Comparison of ENCODE assay signal across 11 mouse cellular contexts in genomic region chr5:97553122-97553521, GRCm38 (mm10).
DNase-seq lines count a peak whose midpoint lies in the region; ATAC-seq and TF ChIP-seq lines count a peak whose summit lies in the region.
"Had no signal": no experiment of that assay in that cellular context is flagged by ENCODE, and none has a peak within 500 bp of the region (broad histone marks: within the 10 kb centered on the region; RNA-seq: fewer than 3 reads in every experiment).

No protein-coding gene starts in this region.

- no peaks in the 10 kb centered on the region for H3K27me3 ChIP-seq in kidney, postnatal 0 days (ENCODE audit: insufficient read depth, low read length)
- H3K27me3 ChIP-seq in kidney, embryonic 16.5 days (ENCODE audit: insufficient read depth, low read length), result no peaks in the 10 kb centered on the region
- no peaks in the 10 kb centered on the region for H3K27me3 ChIP-seq in ES-Bruce4 (ENCODE audit: control insufficient read depth, insufficient read depth, low read length, poor library complexity, severe bottlenecking)
- H3K27me3 ChIP-seq: embryonic facial prominence, embryonic 12.5 days; midbrain, embryonic 12.5 days had no signal

- H3K4me3 ChIP-seq in kidney, postnatal 0 days (replicated peaks; ENCODE audit: low read depth, low read length), result no peak overlapping the region
- no peak overlapping the region for H3K4me3 ChIP-seq in kidney, embryonic 16.5 days (ENCODE audit: low read length)
- no peak overlapping the region for H3K4me3 ChIP-seq in ES-Bruce4 (ENCODE audit: low read depth, low read length)
- H3K4me3 ChIP-seq: embryonic facial prominence, embryonic 12.5 days; midbrain, embryonic 12.5 days had no signal

- no peaks in the 10 kb centered on the region for H3K4me1 ChIP-seq in kidney, postnatal 0 days (replicated peaks; ENCODE audit: insufficient read depth, low read length)
- H3K4me1 ChIP-seq in kidney, embryonic 16.5 days (ENCODE audit: insufficient read depth, low read length), result no peaks in the 10 kb centered on the region
- H3K4me1 ChIP-seq in ES-Bruce4 (ENCODE audit: control insufficient read depth, insufficient read depth, low read length), result no peaks in the 10 kb centered on the region
- H3K4me1 ChIP-seq: embryonic facial prominence, embryonic 12.5 days; midbrain, embryonic 12.5 days had no signal

- no peak overlapping the region for H3K9ac ChIP-seq in kidney, postnatal 0 days (ENCODE audit: low read depth, low read length)
- no peak overlapping the region for H3K9ac ChIP-seq in kidney, embryonic 16.5 days (replicated peaks; ENCODE audit: low read length)
- no peak overlapping the region for H3K9ac ChIP-seq in ES-Bruce4 (ENCODE audit: low read depth, poor library complexity, severe bottlenecking)
- H3K9ac ChIP-seq: embryonic facial prominence, embryonic 12.5 days; midbrain, embryonic 12.5 days had no signal

- no peak overlapping the region for H3K4me2 ChIP-seq in kidney, postnatal 0 days (ENCODE audit: low read length)
- H3K4me2 ChIP-seq in kidney, embryonic 16.5 days (replicated peaks; ENCODE audit: low read depth, low read length), result no peak overlapping the region
- H3K4me2 ChIP-seq: embryonic facial prominence, embryonic 12.5 days; midbrain, embryonic 12.5 days had no signal

- 54% methylated on average over 3 of the region's 3 CpGs for WGBS in kidney, postnatal 0 days
- WGBS in kidney, embryonic 16.5 days, result 57% methylated on average over 3 of the region's 3 CpGs

- no peak for DNase-seq in kidney, postnatal 0 days (ENCODE audit: low spot score)
- DNase-seq in ZHBTc4 (ENCODE audit: low read depth, low spot score), result peak; percentile 80
- DNase-seq in lung, postnatal 36 days, result peak; percentile 18
- no peak for DNase-seq in neural tube, embryonic 10.5 days (ENCODE audit: extremely low spot score, low spot score)
- no peak for DNase-seq in adrenal gland, adult 2 months

- no peaks in the 10 kb centered on the region for H3K36me3 ChIP-seq in kidney, postnatal 0 days (ENCODE audit: insufficient read depth, low read length)
- no peaks in the 10 kb centered on the region for H3K36me3 ChIP-seq in kidney, embryonic 16.5 days (ENCODE audit: insufficient read depth, low read length)
- no peaks in the 10 kb centered on the region for H3K36me3 ChIP-seq in ES-Bruce4 (ENCODE audit: control insufficient read depth, insufficient read depth, low read length, poor library complexity, severe bottlenecking)
- H3K36me3 ChIP-seq: embryonic facial prominence, embryonic 12.5 days; midbrain, embryonic 12.5 days had no signal

- no peak for TF ChIP-seq EP300 in ES-Bruce4 (IDR thresholded peaks at IDR 0.05; ENCODE audit: insufficient read depth, low read depth, low read length)

- H3K27ac ChIP-seq in kidney, postnatal 0 days, result no peak overlapping the region
- no peak overlapping the region for H3K27ac ChIP-seq in kidney, embryonic 16.5 days (ENCODE audit: low read length)
- no peak overlapping the region for H3K27ac ChIP-seq in ES-Bruce4 (ENCODE audit: insufficient read depth, low read length)
- H3K27ac ChIP-seq: embryonic facial prominence, embryonic 12.5 days; midbrain, embryonic 12.5 days had no signal

- no peak for ATAC-seq in kidney, postnatal 0 days (replicated peaks; ENCODE audit: low FRiP score, low read depth)
- no peak for ATAC-seq in kidney, embryonic 16.5 days (ENCODE audit: low FRiP score, low TSS enrichment)
- no peak for ATAC-seq in erythroid progenitor cell, adult 5-6 weeks (replicated peaks; ENCODE audit: low FRiP score, poor library complexity, severe bottlenecking)
- ATAC-seq: inflammation-experienced regulatory T-cells, adult 6 months had no signal

- no peak for TF ChIP-seq POLR2A in ES-Bruce4 (IDR thresholded peaks at IDR 0.05; ENCODE audit: insufficient read depth, low read length)

- TF ChIP-seq CTCF in kidney, postnatal 0 days (IDR thresholded peaks at IDR 0.05; ENCODE audit: low read depth), result peak; percentile 54
- peak; percentile 83 for TF ChIP-seq CTCF in ES-Bruce4 (IDR thresholded peaks at IDR 0.05; ENCODE audit: low read depth, low read length)

- no peaks in the 10 kb centered on the region for H3K9me3 ChIP-seq in kidney, postnatal 0 days (replicated peaks; ENCODE audit: low read length)
- H3K9me3 ChIP-seq in kidney, embryonic 16.5 days (ENCODE audit: low read length), result peaks cover 5% of the 10 kb centered on the region; the same call in 1 of the 2 replicates
- H3K9me3 ChIP-seq in ES-Bruce4 (replicated peaks; ENCODE audit: control insufficient read depth, insufficient read depth, low read length, poor library complexity, severe bottlenecking), result no peaks in the 10 kb centered on the region
- H3K9me3 ChIP-seq: embryonic facial prominence, embryonic 12.5 days; midbrain, embryonic 12.5 days had no signal

Comparison
In these comparisons a context has a peak if more than half of its experiments do, and no peak if none do; other contexts are left out.
1. DNase-seq: peak in ZHBTc4 (single experiment) and lung, postnatal 36 days (single experiment); none in kidney, postnatal 0 days (single experiment), neural tube, embryonic 10.5 days (single experiment) and adrenal gland, adult 2 months (single experiment).